Mouse (Mus musculus) adrenal gland, adult 2 months (tissue): ENCODE data around the gene Gfod1. TPM values are rescaled to one million over a fixed set of nuclear protein-coding genes. Genes with fewer than 3 reads are reported as not detected.

Experiments
- DNase-seq: peaks from one replicate; pipeline ENCODE4 v3.0.0; 2021
- polyA plus RNA-seq: library from polyadenylated mRNA; depleted of rRNA; stranded (reverse); fragments of >200 nt; gene quantifications from 2 replicates; pipeline ENCODE4 v1.2.3, GENCODE M21; 2012; rRNA removed
- total RNA-seq, 2 experiments: library from RNA; stranded (reverse); gene quantifications; 2 replicates each; pipeline ENCODE4 v1.2.3; 2021

Gene Gfod1
- total and polyA plus RNA-seq, 3 experiments: 3.0 to 10.1 (median 8.4) TPM

GRCm38 (mm10) chr13:43159429-43159828 lies 144.5 kb downstream of the Gfod1 start:
- DNase-seq: peak; percentile 22

GRCm38 (mm10) chr13:43158281-43158680 lies 145.7 kb downstream of the Gfod1 start:
- no peak for DNase-seq

- DNase-seq: no peak
Observed at GRCm38 (mm10) chr13:43157370-43157769, 146.6 kb downstream of the Gfod1 start.

GRCm38 (mm10) chr13:43152005-43152520 lies 151.9 kb downstream of the Gfod1 start:
- DNase-seq: no peak

- peak; percentile 19 for DNase-seq
Observed at GRCm38 (mm10) chr13:43149661-43150060, 154.3 kb downstream of the Gfod1 start.

- DNase-seq: no peak
Observed at GRCm38 (mm10) chr13:43148692-43149091, 155.3 kb downstream of the Gfod1 start.

GRCm38 (mm10) chr13:43146515-43147258 lies 157.3 kb downstream of the Gfod1 start:
- no peak for DNase-seq

Other genes with a start within 250 kb of the Gfod1 start
- gene Tbc1d7, start 132.7 kb downstream of the Gfod1 start, total RNA-seq: 10 to 100 TPM; 16.1 to 22.6 TPM
- 12.6 and 19.5 TPM in 2 replicates for gene Tbc1d7, start 132.7 kb downstream of the Gfod1 start, polyA plus RNA-seq
- 10 to 100 TPM; 25.4 to 29.9 TPM for gene Sirt5, start 61.3 kb upstream of the Gfod1 start, total RNA-seq
- gene Sirt5, start 61.3 kb upstream of the Gfod1 start, polyA plus RNA-seq: 5.6 and 6.7 TPM in 2 replicates
- 100 to 1,000 TPM in 1 of 2 experiments, 10 to 100 TPM in 1; 93.4 to 120 TPM for gene Nol7, start 94.2 kb upstream of the Gfod1 start, total RNA-seq
- gene Nol7, start 94.2 kb upstream of the Gfod1 start, polyA plus RNA-seq: 87.4 and 105 TPM in 2 replicates
- gene Ranbp9, start 177.1 kb upstream of the Gfod1 start, total RNA-seq: 10 to 100 TPM; 54.0 to 82.3 TPM
- gene Ranbp9, start 177.1 kb upstream of the Gfod1 start, polyA plus RNA-seq: 26.0 and 50.8 TPM in 2 replicates